Mouse (Mus musculus): ENCODE measurements around the gene Gen1. TPM values are rescaled to one million over a fixed set of nuclear protein-coding genes. Genes with fewer than 3 reads are reported as not detected.

Gen1 gene
- total and polyA plus RNA-seq, 3 experiments: 13.3 to 70.2 (median 36.2) TPM

- TF ChIP-seq CTCF (IDR thresholded peaks at IDR 0.05; ENCODE audit: low read depth, low read length) (no peak), TAL1 (conservative IDR thresholded peaks at IDR 0.05; ENCODE audit: low read depth, low read length) (no peak), GATA1 (IDR thresholded peaks at IDR 0.05; ENCODE audit: borderline replicate concordance, low read length) (no peak), GATA2 (IDR thresholded peaks at IDR 0.05; ENCODE audit: borderline replicate concordance, low read depth, low read length) (no peak), POLR2AphosphoS5 (IDR thresholded peaks at IDR 0.05; ENCODE audit: insufficient replicate concordance, low read depth, low read length) (no peak)
- Histone ChIP-seq H3K9me3 (replicated peaks) (no peaks in the 10 kb centered on the region), H3K36me3 (replicated peaks) (peaks cover 75% of the 10 kb centered on the region), H3K27me3 (ENCODE audit: insufficient read depth, low read length) (no peaks in the 10 kb centered on the region), H3K4me3 (ENCODE audit: low read depth, low read length) (no peak overlapping the region), H3K4me1 (ENCODE audit: insufficient read depth, low read depth, low read length) (no peaks in the 10 kb centered on the region)
- DNase-seq (ENCODE audit: low spot score) (no peak), ATAC-seq (ENCODE audit: extremely low read depth, insufficient number of reproducible peaks, low FRiP score, poor library complexity, severe bottlenecking) (no peak)
These were observed 16.0 kb upstream of the Gen1 start for GRCm38 (mm10) chr12:11281584-11281983.

GRCm38 (mm10) chr12:11279886-11280285, 14.3 kb upstream of the Gen1 start:
- H3K9me3 ChIP-seq (replicated peaks): no peaks in the 10 kb centered on the region
- no peak overlapping the region for H3K4me3 ChIP-seq (ENCODE audit: low read depth, low read length)
- ATAC-seq (ENCODE audit: extremely low read depth, insufficient number of reproducible peaks, low FRiP score, poor library complexity, severe bottlenecking): no peak

GRCm38 (mm10) chr12:11277207-11277606, 11.6 kb upstream of the Gen1 start:
- Histone ChIP-seq H3K4me3 (ENCODE audit: low read depth, low read length) (no peak overlapping the region), H3K9me3 (replicated peaks) (no peaks in the 10 kb centered on the region), H3K36me3 (replicated peaks) (peaks cover 78% of the 10 kb centered on the region), H3K4me1 (ENCODE audit: insufficient read depth, low read depth, low read length) (peaks cover 3% of the 10 kb centered on the region), H3K27me3 (ENCODE audit: insufficient read depth, low read length) (no peaks in the 10 kb centered on the region)
- ATAC-seq (ENCODE audit: extremely low read depth, insufficient number of reproducible peaks, low FRiP score, poor library complexity, severe bottlenecking): no peak
- DNase-seq (ENCODE audit: low spot score): no peak
- TF ChIP-seq TAL1 (conservative IDR thresholded peaks at IDR 0.05; ENCODE audit: low read depth, low read length) (no peak), GATA2 (IDR thresholded peaks at IDR 0.05; ENCODE audit: borderline replicate concordance, low read depth, low read length) (no peak), GATA1 (IDR thresholded peaks at IDR 0.05; ENCODE audit: borderline replicate concordance, low read length) (no peak), POLR2AphosphoS5 (IDR thresholded peaks at IDR 0.05; ENCODE audit: insufficient replicate concordance, low read depth, low read length) (no peak), CTCF (IDR thresholded peaks at IDR 0.05; ENCODE audit: low read depth, low read length) (no peak)

More at GRCm38 (mm10) chr12:11279886-11280285, 14.3 kb upstream of the Gen1 start:
- no peak for DNase-seq (ENCODE audit: low spot score)
- H3K27me3 ChIP-seq (ENCODE audit: insufficient read depth, low read length): no peaks in the 10 kb centered on the region
- H3K4me1 ChIP-seq (ENCODE audit: insufficient read depth, low read depth, low read length): peaks cover 3% of the 10 kb centered on the region
- TF ChIP-seq GATA2 (IDR thresholded peaks at IDR 0.05; ENCODE audit: borderline replicate concordance, low read depth, low read length): no peak
- TF ChIP-seq CTCF (IDR thresholded peaks at IDR 0.05; ENCODE audit: low read depth, low read length): no peak
- TF ChIP-seq TAL1 (conservative IDR thresholded peaks at IDR 0.05; ENCODE audit: low read depth, low read length): no peak
- no peak for TF ChIP-seq POLR2AphosphoS5 (IDR thresholded peaks at IDR 0.05; ENCODE audit: insufficient replicate concordance, low read depth, low read length)
- TF ChIP-seq GATA1 (IDR thresholded peaks at IDR 0.05; ENCODE audit: borderline replicate concordance, low read length): no peak
- peaks cover 73% of the 10 kb centered on the region for H3K36me3 ChIP-seq (replicated peaks)

GRCm38 (mm10) chr12:11276632-11277031, 11.0 kb upstream of the Gen1 start:
- no peak overlapping the region for H3K4me3 ChIP-seq (ENCODE audit: low read depth, low read length)
- ATAC-seq (ENCODE audit: extremely low read depth, insufficient number of reproducible peaks, low FRiP score, poor library complexity, severe bottlenecking): no peak
- H3K36me3 ChIP-seq (replicated peaks): peaks cover 78% of the 10 kb centered on the region
- TF ChIP-seq GATA1 (IDR thresholded peaks at IDR 0.05; ENCODE audit: borderline replicate concordance, low read length) (no peak), TAL1 (conservative IDR thresholded peaks at IDR 0.05; ENCODE audit: low read depth, low read length) (no peak), GATA2 (IDR thresholded peaks at IDR 0.05; ENCODE audit: borderline replicate concordance, low read depth, low read length) (no peak), POLR2AphosphoS5 (IDR thresholded peaks at IDR 0.05; ENCODE audit: insufficient replicate concordance, low read depth, low read length) (no peak), CTCF (IDR thresholded peaks at IDR 0.05; ENCODE audit: low read depth, low read length) (no peak)
- DNase-seq (ENCODE audit: low spot score): no peak
- H3K27me3 ChIP-seq (ENCODE audit: insufficient read depth, low read length): no peaks in the 10 kb centered on the region
- H3K4me1 ChIP-seq (ENCODE audit: insufficient read depth, low read depth, low read length): peaks cover 3% of the 10 kb centered on the region
- H3K9me3 ChIP-seq (replicated peaks): no peaks in the 10 kb centered on the region

GRCm38 (mm10) chr12:11273185-11273584, 7.6 kb upstream of the Gen1 start:
- ATAC-seq (ENCODE audit: extremely low read depth, insufficient number of reproducible peaks, low FRiP score, poor library complexity, severe bottlenecking) (no peak), DNase-seq (ENCODE audit: low spot score) (no peak)
- TF ChIP-seq TAL1 (conservative IDR thresholded peaks at IDR 0.05; ENCODE audit: low read depth, low read length) (no peak), GATA1 (IDR thresholded peaks at IDR 0.05; ENCODE audit: borderline replicate concordance, low read length) (no peak), CTCF (IDR thresholded peaks at IDR 0.05; ENCODE audit: low read depth, low read length) (no peak), GATA2 (IDR thresholded peaks at IDR 0.05; ENCODE audit: borderline replicate concordance, low read depth, low read length) (no peak), POLR2AphosphoS5 (IDR thresholded peaks at IDR 0.05; ENCODE audit: insufficient replicate concordance, low read depth, low read length) (no peak)
- no peaks in the 10 kb centered on the region for H3K27me3 ChIP-seq (ENCODE audit: insufficient read depth, low read length)
- no peaks in the 10 kb centered on the region for H3K9me3 ChIP-seq (replicated peaks)
- peaks cover 12% of the 10 kb centered on the region for H3K4me1 ChIP-seq (ENCODE audit: insufficient read depth, low read depth, low read length)
- peaks cover 58% of the 10 kb centered on the region for H3K36me3 ChIP-seq (replicated peaks)
- no peak overlapping the region for H3K4me3 ChIP-seq (ENCODE audit: low read depth, low read length)

GRCm38 (mm10) chr12:11272568-11272967, 7.0 kb upstream of the Gen1 start:
- Histone ChIP-seq H3K27me3 (ENCODE audit: insufficient read depth, low read length) (no peaks in the 10 kb centered on the region), H3K9me3 (replicated peaks) (no peaks in the 10 kb centered on the region), H3K4me3 (ENCODE audit: low read depth, low read length) (no peak overlapping the region), H3K4me1 (ENCODE audit: insufficient read depth, low read depth, low read length) (peaks cover 15% of the 10 kb centered on the region), H3K36me3 (replicated peaks) (peaks cover 52% of the 10 kb centered on the region)
- ATAC-seq (ENCODE audit: extremely low read depth, insufficient number of reproducible peaks, low FRiP score, poor library complexity, severe bottlenecking) (no peak), DNase-seq (ENCODE audit: low spot score) (no peak)
- TF ChIP-seq TAL1 (conservative IDR thresholded peaks at IDR 0.05; ENCODE audit: low read depth, low read length) (no peak), GATA1 (IDR thresholded peaks at IDR 0.05; ENCODE audit: borderline replicate concordance, low read length) (no peak), GATA2 (IDR thresholded peaks at IDR 0.05; ENCODE audit: borderline replicate concordance, low read depth, low read length) (no peak), POLR2AphosphoS5 (IDR thresholded peaks at IDR 0.05; ENCODE audit: insufficient replicate concordance, low read depth, low read length) (no peak), CTCF (IDR thresholded peaks at IDR 0.05; ENCODE audit: low read depth, low read length) (no peak)
